Mouse (Mus musculus): ENCODE data around the gene Nkx6-2.

GRCm38 (mm10) chr7:139531428-139531801, 51.2 kb downstream of the Nkx6-2 start:
- TF ChIP-seq EP300 (IDR thresholded peaks at IDR 0.05; ENCODE audit: insufficient read depth, low read depth, low read length) (no peak), POLR2A (IDR thresholded peaks at IDR 0.05; ENCODE audit: insufficient read depth, low read depth, low read length) (no peak), CTCF (IDR thresholded peaks at IDR 0.05) (no peak)
